Mouse (Mus musculus) gastrocnemius, adult 2 months (tissue): ENCODE results near the gene Fam20a. TPM values are rescaled to one million over a fixed set of nuclear protein-coding genes. Genes with fewer than 3 reads are reported as not detected.

ENCODE experiments used
- DNase-seq: peaks from one replicate; pipeline ENCODE4 v3.0.0; 2022
- H3K27ac ChIP-seq: fragments of 200-600 bp; 2 replicates; pipeline ENCODE4 v1.8.1; 2022; ENCODE audit warnings: mild to moderate bottlenecking
- H3K4me3 ChIP-seq: fragments of 200-600 bp; 2 replicates; pipeline ENCODE4 v1.8.1; 2022; ENCODE audit warnings: mild to moderate bottlenecking, moderate library complexity
- CTCF ChIP-seq: fragments of 200-600 bp; IDR thresholded peaks from 2 replicates; pipeline ENCODE4 v1.8.1; 2022; ENCODE audit warnings: antibody characterized with exemption, mild to moderate bottlenecking, moderate library complexity
- intact Hi-C: fragments of 180-260 bp; cut with DNase I; formaldehyde crosslinking; loops from one replicate; pipeline ENCODE4 v1.15.1; 2025
- total RNA-seq, 2 experiments: library from RNA; stranded (reverse); gene quantifications; 2 replicates each; pipeline ENCODE4 v1.2.3; 2021

Gene Fam20a
- total RNA-seq, 2 experiments from 2014 or later: 1.2 to 2.7 TPM

- no peak for TF ChIP-seq CTCF
- intact Hi-C loops: no loop called here
- Histone ChIP-seq H3K27ac (no peak overlapping the region), H3K4me3 (no peak overlapping the region)
- DNase-seq: no peak
Observed at GRCm38 (mm10) chr11:109628099-109628498, 94.0 kb downstream of the Fam20a start.

DNA sequence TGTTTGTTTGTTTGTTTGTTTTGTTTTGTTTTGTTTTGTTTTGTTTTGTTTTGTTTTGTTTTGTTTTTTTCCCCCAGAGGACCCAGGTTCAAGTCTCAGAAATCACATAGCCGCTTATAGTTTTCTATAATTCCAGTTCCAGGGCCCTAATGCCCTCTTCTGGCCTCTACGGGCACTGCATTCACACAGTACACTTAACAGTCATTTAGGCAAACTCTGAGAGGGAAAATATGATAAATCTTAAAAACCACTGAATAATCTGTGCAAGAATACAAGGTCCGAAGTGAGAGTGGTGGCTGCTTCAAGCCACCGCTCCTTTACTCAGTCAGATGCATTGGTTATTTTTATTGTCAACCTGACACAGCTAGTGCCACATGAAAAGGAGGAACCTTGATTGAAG, 94.4 kb downstream of the Fam20a start:
- Histone ChIP-seq H3K27ac (no peak overlapping the region), H3K4me3 (no peak overlapping the region)
- peak; percentile 46 for TF ChIP-seq CTCF
- no peak for DNase-seq
- intact Hi-C loops: no loop called here

- no peak overlapping the region for H3K4me3 ChIP-seq
- no peak for DNase-seq
- intact Hi-C loops: no loop called here
- H3K27ac ChIP-seq: peak overlapping the region; percentile 87
- no peak for TF ChIP-seq CTCF
Observed at GRCm38 (mm10) chr11:109623238-109623637, 98.8 kb downstream of the Fam20a start.

DNA sequence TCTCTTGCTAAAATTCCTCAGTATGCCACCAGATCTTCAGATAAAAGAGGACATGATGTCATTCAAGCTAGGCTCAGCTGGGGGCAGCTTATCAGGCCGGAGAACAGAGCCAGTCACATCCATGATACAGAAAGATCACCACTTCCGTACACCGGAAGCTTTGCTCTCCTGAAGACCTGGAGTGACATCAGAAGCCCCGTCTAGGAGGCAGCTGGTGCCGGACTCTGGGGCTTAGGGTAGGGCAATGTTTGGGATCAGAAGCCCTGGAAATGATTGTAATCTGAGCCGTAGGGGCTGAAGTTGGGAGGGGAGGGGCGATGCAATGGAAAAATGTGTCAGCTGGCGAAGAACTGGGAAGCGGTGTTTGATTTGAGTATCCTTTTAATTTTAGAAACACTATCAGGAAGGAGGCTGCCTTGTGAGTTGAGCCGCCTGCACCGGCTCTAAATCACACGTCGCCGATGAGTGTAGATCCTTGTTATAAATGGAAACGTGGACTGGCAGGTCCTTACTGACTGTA, 99.5 kb downstream of the Fam20a start:
- TF ChIP-seq CTCF: no peak
- intact Hi-C loops: no loop called here
- Histone ChIP-seq H3K4me3 (peak overlapping the region; percentile 58), H3K27ac (peak overlapping the region; percentile 87)
- DNase-seq: peak; percentile 50

- TF ChIP-seq CTCF: peak; percentile 79
- no peak overlapping the region for H3K4me3 ChIP-seq
- H3K27ac ChIP-seq: no peak overlapping the region
- DNase-seq: peak; percentile 43
- intact Hi-C loops: loop anchor here (2.0 kb wide), 1 partner anchor 240 kb away; no protein-coding TSS in a partner anchor
Observed at GRCm38 (mm10) chr11:109621183-109621582, 100.9 kb downstream of the Fam20a start.

- DNase-seq: no peak
- no peak overlapping the region for H3K4me3 ChIP-seq
- H3K27ac ChIP-seq: no peak overlapping the region
- intact Hi-C loops: loop anchor here (2.0 kb wide), 1 partner anchor 240 kb away; no protein-coding TSS in a partner anchor
- TF ChIP-seq CTCF: no peak
Observed at GRCm38 (mm10) chr11:109620356-109620755, 101.7 kb downstream of the Fam20a start.

Other genes with a start within 250 kb of the Fam20a start
- under 1 TPM; 0.84 to 0.86 TPM for gene Arsg, start 248.9 kb downstream of the Fam20a start, total RNA-seq
- gene Slc16a6, start 248.7 kb downstream of the Fam20a start, total RNA-seq: 1 to 10 TPM; 7.4 to 9.2 TPM
- gene Wipi1, start 110.3 kb downstream of the Fam20a start, total RNA-seq: 10 to 100 TPM; 53.0 to 60.8 TPM
- gene Prkar1a, start 72.9 kb downstream of the Fam20a start, total RNA-seq: 100 to 1,000 TPM in 1 of 2 experiments, 10 to 100 TPM in 1; 98.9 to 117 TPM
- gene 1700012B07Rik, start 105.8 kb upstream of the Fam20a start, total RNA-seq: not detected